Mouse (Mus musculus) bone marrow macrophage, adult 2 months (primary cell): ENCODE results near the gene Rps23.

Experiments
- CTCF ChIP-seq: IDR thresholded peaks from 2 replicates; pipeline ENCODE4 v1.5.1; 2012; ENCODE audit warnings: low read depth, mild to moderate bottlenecking, low read length, moderate library complexity
- POLR2A ChIP-seq: IDR thresholded peaks from 2 replicates; pipeline ENCODE4 v1.6.1; 2012; ENCODE audit warnings: mild to moderate bottlenecking, low read depth, low read length, borderline replicate concordance

GRCm38 (mm10) chr13:90896098-90896497 lies 26.7 kb upstream of the Rps23 start:
- TF ChIP-seq POLR2A (no peak), CTCF (no peak)
